Mouse (Mus musculus) MEL (cell line): ENCODE results near the gene Acd. TPM values are rescaled to one million over a fixed set of nuclear protein-coding genes. Genes with fewer than 3 reads are reported as not detected.

Experiments
- DNase-seq: peaks from one replicate; pipeline ENCODE4 v3.0.0; 2011; ENCODE audit warnings: low read depth, low spot score
- H3K27ac ChIP-seq: 2 replicates; pipeline ENCODE4 v1.5.1; 2012; ENCODE audit warnings: low read depth, mild to moderate bottlenecking, control low read depth, low read length, moderate library complexity; ENCODE audit not compliant: control insufficient read depth
- H3K27me3 ChIP-seq, 2 experiments: fragments of 150-350 bp in 1 of 2; sonication (generic) in 1 of 2; 2 replicates each; pipeline ENCODE4 v1.6.1; 2012; ENCODE audit warnings: low read length in 2 of 2, mild to moderate bottlenecking in 2 of 2, improper control_type of control experiment in 1 of 2, moderate library complexity in 1 of 2; ENCODE audit not compliant: insufficient read depth in 2 of 2, control insufficient read depth in 1 of 2
- H3K36me3 ChIP-seq, 2 experiments: 2 replicates each; pipeline ENCODE4 v1.6.1; 2012 to 2014; ENCODE audit warnings: low read length in 2 of 2, improper control_type of control experiment in 1 of 2, inconsistent platforms in 1 of 2, mild to moderate bottlenecking in 1 of 2; ENCODE audit not compliant: insufficient read depth in 2 of 2, control insufficient read depth in 1 of 2
- H3K4me1 ChIP-seq, 2 experiments: fragments of 150-350 bp in 1 of 2; sonication (generic) in 1 of 2; 2 replicates each; pipeline ENCODE4 v1.6.1; 2012; ENCODE audit warnings: low read length in 2 of 2, improper control_type of control experiment in 1 of 2, mild to moderate bottlenecking in 1 of 2; ENCODE audit not compliant: insufficient read depth in 2 of 2, control insufficient read depth in 1 of 2
- H3K4me3 ChIP-seq, 2 experiments: fragments of 150-350 bp in 1 of 2; sonication (generic) in 1 of 2; 2 replicates each; pipeline ENCODE4 v1.5.1; 2012; ENCODE audit warnings: low read depth in 2 of 2, low read length in 2 of 2, mild to moderate bottlenecking in 2 of 2, moderate library complexity in 2 of 2, control low read depth in 1 of 2, improper control_type of control experiment in 1 of 2; ENCODE audit not compliant: control insufficient read depth in 1 of 2, insufficient read depth in 1 of 2
- H3K79me2 ChIP-seq: 2 replicates; pipeline ENCODE4 v1.6.1; 2012; ENCODE audit warnings: mild to moderate bottlenecking, low read length, moderate library complexity; ENCODE audit not compliant: control insufficient read depth, poor library complexity, insufficient read depth
- H3K9ac ChIP-seq: 2 replicates; pipeline ENCODE4 v1.6.1; 2012; ENCODE audit warnings: low read depth, mild to moderate bottlenecking, control low read depth, low read length, moderate library complexity; ENCODE audit not compliant: control insufficient read depth, poor library complexity, severe bottlenecking
- H3K9me3 ChIP-seq: fragments of 150-350 bp; sonication (generic); replicated peaks from 2 replicates; pipeline ENCODE4 v1.6.1; 2012; ENCODE audit warnings: mild to moderate bottlenecking, low read length, improper control_type of control experiment, moderate library complexity; ENCODE audit not compliant: insufficient read depth
- CTCF ChIP-seq, 3 experiments: IDR thresholded peaks in 2 of 3; conservative IDR thresholded peaks in 1 of 3; 2 replicates each; pipeline ENCODE4 v1.5.1; 2011 to 2012; ENCODE audit warnings: low read length in 3 of 3, low read depth in 2 of 3, mild to moderate bottlenecking in 2 of 3, improper control_type of control experiment in 1 of 3, inconsistent platforms in 1 of 3, mixed read lengths in 1 of 3, moderate library complexity in 1 of 3; ENCODE audit not compliant: control insufficient read depth in 1 of 3, insufficient read depth in 1 of 3, poor library complexity in 1 of 3, severe bottlenecking in 1 of 3
- EP300 ChIP-seq, 2 experiments: IDR thresholded peaks; 2 replicates each; pipeline ENCODE4 v1.6.1; 2011; ENCODE audit warnings: improper control_type of control experiment in 2 of 2, low read length in 2 of 2, low read depth in 1 of 2, mild to moderate bottlenecking in 1 of 2
- ETS1 ChIP-seq: IDR thresholded peaks from 2 replicates; pipeline ENCODE4 v1.6.1; 2012; ENCODE audit warnings: low read depth, mild to moderate bottlenecking, inconsistent platforms, low read length, improper control_type of control experiment, moderate library complexity
- GABPA ChIP-seq: IDR thresholded peaks from 2 replicates; pipeline ENCODE4 v1.6.1; 2012; ENCODE audit warnings: low read depth, mild to moderate bottlenecking, inconsistent platforms, low read length, improper control_type of control experiment, moderate library complexity
- HCFC1 ChIP-seq: IDR thresholded peaks from 2 replicates; pipeline ENCODE4 v1.6.1; 2012; ENCODE audit warnings: low read depth, mild to moderate bottlenecking, inconsistent platforms, low read length, improper control_type of control experiment, moderate library complexity
- JUND ChIP-seq: IDR thresholded peaks from 2 replicates; pipeline ENCODE4 v1.6.1; 2011; ENCODE audit warnings: low read depth, mild to moderate bottlenecking, improper control_type of control experiment, low read length
- KAT2A ChIP-seq: conservative IDR thresholded peaks from 2 replicates; pipeline ENCODE4 v1.6.1; 2012; ENCODE audit warnings: low read depth, low read length, improper control_type of control experiment, inconsistent platforms
- MAZ ChIP-seq: IDR thresholded peaks from 2 replicates; pipeline ENCODE4 v1.6.1; 2012; ENCODE audit warnings: low read depth, mild to moderate bottlenecking, inconsistent platforms, low read length, improper control_type of control experiment
- MXI1 ChIP-seq: IDR thresholded peaks from 2 replicates; pipeline ENCODE4 v1.6.1; 2011; ENCODE audit warnings: mild to moderate bottlenecking, low read depth, low read length, improper control_type of control experiment
- MYB ChIP-seq: IDR thresholded peaks from 2 replicates; pipeline ENCODE4 v1.6.1; 2011; ENCODE audit warnings: mild to moderate bottlenecking, low read depth, low read length, improper control_type of control experiment
- POLR2AphosphoS5 ChIP-seq: IDR thresholded peaks from 2 replicates; pipeline ENCODE4 v1.6.1; 2012; ENCODE audit warnings: low read depth, borderline replicate concordance, mild to moderate bottlenecking, inconsistent platforms, low read length, moderate library complexity, mixed read lengths
- RAD21 ChIP-seq: IDR thresholded peaks from 2 replicates; pipeline ENCODE4 v1.6.1; 2011; ENCODE audit warnings: mild to moderate bottlenecking, low read depth, low read length, improper control_type of control experiment
- RCOR1 ChIP-seq: IDR thresholded peaks from 2 replicates; pipeline ENCODE4 v1.6.1; 2012; ENCODE audit warnings: low read depth, mild to moderate bottlenecking, inconsistent platforms, low read length, improper control_type of control experiment
- SIN3A ChIP-seq: IDR thresholded peaks from 2 replicates; pipeline ENCODE4 v1.6.1; 2012; ENCODE audit warnings: low read length, improper control_type of control experiment, inconsistent platforms
- TAL1 ChIP-seq: IDR thresholded peaks from 2 replicates; pipeline ENCODE4 v1.6.1; 2012; ENCODE audit warnings: mild to moderate bottlenecking, inconsistent platforms, low read length, moderate library complexity, mixed read lengths
- TBP ChIP-seq: IDR thresholded peaks from 2 replicates; pipeline ENCODE4 v1.8.0; 2011; ENCODE audit warnings: low read depth, low read length, improper control_type of control experiment
- UBTF ChIP-seq: IDR thresholded peaks from 2 replicates; pipeline ENCODE4 v1.6.1; 2012; ENCODE audit warnings: low read depth, mild to moderate bottlenecking, inconsistent platforms, low read length, improper control_type of control experiment, moderate library complexity, borderline replicate concordance; ENCODE audit not compliant: insufficient read depth
- USF2 ChIP-seq, 2 experiments: IDR thresholded peaks; 2 replicates each; pipeline ENCODE4 v1.6.1; 2011 to 2012; ENCODE audit warnings: improper control_type of control experiment in 2 of 2, low read length in 2 of 2, borderline replicate concordance in 1 of 2, inconsistent platforms in 1 of 2, low read depth in 1 of 2, mild to moderate bottlenecking in 1 of 2; ENCODE audit not compliant: insufficient read depth in 1 of 2
- ZC3H11A ChIP-seq: IDR thresholded peaks from 2 replicates; pipeline ENCODE4 v1.6.1; 2012; ENCODE audit warnings: low read depth, mild to moderate bottlenecking, inconsistent platforms, low read length, improper control_type of control experiment
- polyA plus RNA-seq, 2 experiments: library from polyadenylated mRNA; stranded (reverse) in 1 of 2; unstranded in 1 of 2; fragments of >175 nt in 1 of 2; fragments of >200 nt in 1 of 2; gene quantifications; 2 replicates each; pipeline versions ENCODE4 v1.2.1 to v1.2.4; 2012; ENCODE audit warnings: low replicate concordance in 2 of 2, low read depth in 1 of 2; ENCODE audit not compliant: insufficient read length in 2 of 2, insufficient read depth in 1 of 2, missing spikeins in 1 of 2
- total RNA-seq: library from RNA; depleted of rRNA; stranded (reverse); fragments of 300-350 nt; gene quantifications from 2 replicates; pipeline ENCODE4 v1.2.3, GENCODE M21; 2012

Gene Acd
- total and polyA plus RNA-seq, 3 experiments: 7.5 to 53.9 TPM; not detected in 1

GRCm38 (mm10) chr8:105722861-105723260, 22.0 kb upstream of the Acd start:
- Histone ChIP-seq H3K4me1 (no peaks in the 10 kb centered on the region), H3K27ac (no peak overlapping the region), H3K27me3 (no peaks in the 10 kb centered on the region), H3K4me3 (no peak overlapping the region), H3K9me3 (no peaks in the 10 kb centered on the region), H3K79me2 (no peaks in the 10 kb centered on the region), H3K9ac (no peak overlapping the region), H3K36me3 (no peaks in the 10 kb centered on the region)
- no peak for TF ChIP-seq EP300 (IDR thresholded peaks at IDR 0.05; ENCODE audit: low read depth in 1 of 2, low read length in 2 of 2)
- no peak for DNase-seq

- Histone ChIP-seq H3K9me3 (no peaks in the 10 kb centered on the region), H3K27ac (no peak overlapping the region), H3K4me3 (no peak overlapping the region), H3K79me2 (no peaks in the 10 kb centered on the region), H3K36me3 (0 out of 4 replicates have a peak, but pooled peaks cover 0 to 2% of the 10 kb centered on the region in 2 experiments), H3K27me3 (no peaks in the 10 kb centered on the region), H3K9ac (no peak overlapping the region), H3K4me1 (no peaks in the 10 kb centered on the region; a peak in 2 of 4 replicates)
- no peak for TF ChIP-seq MYB
- TF ChIP-seq SIN3A: no peak
- no peak for TF ChIP-seq USF2 (IDR thresholded peaks at IDR 0.05; ENCODE audit: borderline replicate concordance in 1 of 2, insufficient read depth in 1 of 2, low read depth in 1 of 2, low read length in 2 of 2)
- TF ChIP-seq UBTF: no peak
- TF ChIP-seq ZC3H11A: no peak
- no peak for TF ChIP-seq ETS1
- TF ChIP-seq JUND: no peak
- TF ChIP-seq HCFC1: no peak
- no peak for TF ChIP-seq CTCF (IDR thresholded peaks at IDR 0.05 in 2 of 3, conservative IDR thresholded peaks at IDR 0.05 in 1 of 3; ENCODE audit: control insufficient read depth in 1 of 3, insufficient read depth in 1 of 3, low read depth in 2 of 3, low read length in 3 of 3, poor library complexity in 1 of 3, severe bottlenecking in 1 of 3)
- no peak for TF ChIP-seq RCOR1
- no peak for TF ChIP-seq MAZ
- TF ChIP-seq MXI1: no peak
- TF ChIP-seq TAL1: no peak
- TF ChIP-seq RAD21: no peak
- TF ChIP-seq GABPA: no peak
- no peak for TF ChIP-seq TBP
- TF ChIP-seq POLR2AphosphoS5: no peak
- no peak for TF ChIP-seq KAT2A
- no peak for DNase-seq
Measured at GRCm38 (mm10) chr8:105719637-105720036, 18.7 kb upstream of the Acd start.
